Mouse (Mus musculus): ENCODE data around the gene Gnai3.

The Gnai3 gene

GRCm38 (mm10) chr3:108164807-108165206, 18.9 kb upstream of the Gnai3 start:
- peak; percentile 78 to 95 for DNase-seq (ENCODE audit: inconsistent age in 2 of 2, low spot score in 1 of 2)

- DNase-seq (ENCODE audit: inconsistent age in 2 of 2, low spot score in 1 of 2) = no peak
Measured at GRCm38 (mm10) chr3:108164091-108164490, 18.1 kb upstream of the Gnai3 start.

- DNase-seq (ENCODE audit: inconsistent age in 2 of 2, low spot score in 1 of 2) = peak in 1 of 2 experiments; percentile 32
Measured at GRCm38 (mm10) chr3:108158383-108159037, 12.6 kb upstream of the Gnai3 start.

GRCm38 (mm10) chr3:108154656-108155055, 8.7 kb upstream of the Gnai3 start, which contains the start of gene Gpr61:
Gene Gpr61 (minus strand): TSS chr3:108154882.
- peak in 1 of 2 experiments; percentile 30 for DNase-seq (ENCODE audit: inconsistent age in 2 of 2, low spot score in 1 of 2)

- no peak for DNase-seq (ENCODE audit: inconsistent age in 2 of 2, low spot score in 1 of 2)
Measured at GRCm38 (mm10) chr3:108152290-108152689, 6.3 kb upstream of the Gnai3 start.

GRCm38 (mm10) chr3:108147386-108148235, 1.7 kb upstream of the Gnai3 start:
- peak; percentile 87 to 95 for DNase-seq (ENCODE audit: inconsistent age in 2 of 2, low spot score in 1 of 2)

- DNase-seq (ENCODE audit: inconsistent age in 2 of 2, low spot score in 1 of 2) = no peak
Measured at GRCm38 (mm10) chr3:108146671-108147070, 725 bp upstream of the Gnai3 start.

GRCm38 (mm10) chr3:108140786-108141185, 5.2 kb downstream of the Gnai3 start:
- DNase-seq (ENCODE audit: inconsistent age in 2 of 2, low spot score in 1 of 2) = peak in 1 of 2 experiments; percentile 23

GRCm38 (mm10) chr3:108139113-108139512, 6.8 kb downstream of the Gnai3 start:
- no peak for DNase-seq (ENCODE audit: inconsistent age in 2 of 2, low spot score in 1 of 2)

GRCm38 (mm10) chr3:108134701-108135100, 11.2 kb downstream of the Gnai3 start:
- DNase-seq (ENCODE audit: inconsistent age in 2 of 2, low spot score in 1 of 2) = peak; percentile 47 to 71

GRCm38 (mm10) chr3:108132484-108132883, 13.5 kb downstream of the Gnai3 start:
- no peak for DNase-seq (ENCODE audit: inconsistent age in 2 of 2, low spot score in 1 of 2)

GRCm38 (mm10) chr3:108131821-108132220, 14.1 kb downstream of the Gnai3 start:
- no peak for DNase-seq (ENCODE audit: inconsistent age in 2 of 2, low spot score in 1 of 2)

- no peak for DNase-seq (ENCODE audit: inconsistent age in 2 of 2, low spot score in 1 of 2)
Measured at GRCm38 (mm10) chr3:108131216-108131615, 14.7 kb downstream of the Gnai3 start.

- DNase-seq (ENCODE audit: inconsistent age in 2 of 2, low spot score in 1 of 2) = no peak
Measured at GRCm38 (mm10) chr3:108129804-108130203, 16.1 kb downstream of the Gnai3 start.

GRCm38 (mm10) chr3:108129367-108129766, 16.6 kb downstream of the Gnai3 start:
- DNase-seq (ENCODE audit: inconsistent age in 2 of 2, low spot score in 1 of 2) = no peak

GRCm38 (mm10) chr3:108128520-108128919, 17.4 kb downstream of the Gnai3 start:
- DNase-seq (ENCODE audit: inconsistent age in 2 of 2, low spot score in 1 of 2) = no peak

GRCm38 (mm10) chr3:108126327-108126726, 19.6 kb downstream of the Gnai3 start:
- no peak for DNase-seq (ENCODE audit: inconsistent age in 2 of 2, low spot score in 1 of 2)

GRCm38 (mm10) chr3:108124131-108124530, 21.8 kb downstream of the Gnai3 start:
- DNase-seq (ENCODE audit: inconsistent age in 2 of 2, low spot score in 1 of 2) = peak in 1 of 2 experiments; percentile 67

- DNase-seq (ENCODE audit: inconsistent age in 2 of 2, low spot score in 1 of 2) = no peak
Measured at GRCm38 (mm10) chr3:108123242-108123641, 22.7 kb downstream of the Gnai3 start.

GRCm38 (mm10) chr3:108121101-108121500, 24.8 kb downstream of the Gnai3 start:
- peak; percentile 42 to 76 for DNase-seq (ENCODE audit: inconsistent age in 2 of 2, low spot score in 1 of 2)

GRCm38 (mm10) chr3:108117465-108117864, 28.5 kb downstream of the Gnai3 start:
- no peak for DNase-seq (ENCODE audit: inconsistent age in 2 of 2, low spot score in 1 of 2)

Data from adrenal gland, adult (tissue).